Mouse (Mus musculus) megakaryocyte, adult 5-6 weeks (primary cell): ENCODE data around the gene Zbtb44. TPM values are rescaled to one million over a fixed set of nuclear protein-coding genes. Genes with fewer than 3 reads are reported as not detected.
"Not testable (repeated sequence)": the region's sequence is repeated elsewhere in the genome, so short reads cannot be mapped to it uniquely, and the experiment has no call there.

Source experiments
- ATAC-seq: 2 replicates; pipeline ENCODE4 v1.8.0; 2016; ENCODE audit warnings: mild to moderate bottlenecking, inconsistent platforms; ENCODE audit not compliant: poor library complexity, severe bottlenecking
- total RNA-seq, 2 experiments: library from RNA; stranded (forward) in 1 of 2; stranded (reverse) in 1 of 2; fragments of 153-499, 151-499 nt in 1 of 2; fragments of 221-1000, 200-1000 nt in 1 of 2; gene quantifications; 2 replicates each; pipeline versions ENCODE4 v1.2.3 to v1.2.4; 2015 to 2017

The Zbtb44 gene
- 38.3 and 45.9 TPM in 2 replicates for total RNA-seq (2015)
- total RNA-seq (2017) = 25.0 TPM in 2 replicates

DNA sequence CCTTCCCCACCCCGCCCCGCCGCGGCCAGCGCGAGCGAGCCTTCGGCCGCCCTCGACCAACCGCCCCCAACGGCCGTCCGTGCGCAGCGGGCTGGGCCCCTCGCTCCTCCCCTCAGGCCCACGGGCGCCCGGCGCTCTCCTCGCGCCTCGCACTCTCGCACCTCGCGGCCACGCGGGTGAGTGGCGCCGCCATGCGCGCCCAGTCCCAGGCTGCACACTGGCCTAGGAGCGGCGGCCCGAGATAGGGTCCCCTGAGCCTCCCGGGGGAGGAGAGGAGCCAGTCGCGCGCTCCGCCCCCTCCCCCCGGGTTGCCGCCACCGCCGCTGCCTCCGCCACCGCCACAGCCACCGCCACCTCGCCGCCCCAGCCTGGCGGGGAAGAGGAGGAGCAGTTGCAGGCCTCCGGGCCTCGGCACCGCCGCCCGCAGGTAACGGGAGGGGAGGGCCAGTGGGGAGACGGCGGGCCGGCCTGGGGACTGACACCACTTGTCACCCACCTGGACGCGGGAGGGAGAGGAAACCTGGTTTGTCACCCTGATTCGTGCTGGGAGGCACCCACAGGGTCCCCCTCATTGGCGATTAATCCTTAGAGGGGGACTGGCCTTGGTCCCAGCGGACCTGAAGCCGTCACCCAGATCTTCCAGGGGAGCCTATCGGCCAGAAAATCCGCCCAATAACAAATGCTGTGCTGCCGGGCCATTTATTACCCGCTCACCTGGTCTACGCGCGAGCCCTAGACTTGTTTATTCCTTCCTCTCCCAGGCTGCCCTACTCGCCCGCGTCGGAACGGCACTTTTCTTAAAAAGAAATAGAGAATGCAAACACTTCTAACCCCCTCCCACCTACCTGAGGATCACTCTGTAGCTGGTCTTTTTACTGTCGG lies at the start of gene Zbtb44:
Gene Zbtb44, plus strand, starts transcription at position 113 of the 882 bp plus-strand sequence.
- ATAC-seq = peak; percentile 73

DNA sequence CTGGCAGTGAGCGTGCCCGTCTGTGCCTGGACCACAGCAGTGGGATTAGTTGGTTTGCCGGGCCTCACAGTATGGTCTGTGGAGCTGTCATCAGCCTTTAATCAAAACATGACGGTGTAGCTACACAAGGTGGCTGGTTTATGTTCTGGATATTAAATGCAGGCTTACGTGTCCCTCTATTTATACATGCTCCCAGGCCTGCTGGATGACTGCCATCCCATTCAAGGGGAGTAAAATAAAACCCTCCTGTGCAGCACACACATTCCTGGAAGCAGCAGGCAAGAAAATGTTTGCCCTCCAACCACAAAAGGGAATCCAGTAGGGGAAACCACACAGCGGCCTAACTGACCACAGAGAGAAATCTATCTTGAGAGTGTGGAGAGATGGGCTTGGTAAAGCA lies 44.7 kb upstream of the Zbtb44 start:
- no peak for ATAC-seq

GRCm38 (mm10) chr9:30993106-30993505 lies 37.3 kb upstream of the Zbtb44 start:
- no peak for ATAC-seq

DNA sequence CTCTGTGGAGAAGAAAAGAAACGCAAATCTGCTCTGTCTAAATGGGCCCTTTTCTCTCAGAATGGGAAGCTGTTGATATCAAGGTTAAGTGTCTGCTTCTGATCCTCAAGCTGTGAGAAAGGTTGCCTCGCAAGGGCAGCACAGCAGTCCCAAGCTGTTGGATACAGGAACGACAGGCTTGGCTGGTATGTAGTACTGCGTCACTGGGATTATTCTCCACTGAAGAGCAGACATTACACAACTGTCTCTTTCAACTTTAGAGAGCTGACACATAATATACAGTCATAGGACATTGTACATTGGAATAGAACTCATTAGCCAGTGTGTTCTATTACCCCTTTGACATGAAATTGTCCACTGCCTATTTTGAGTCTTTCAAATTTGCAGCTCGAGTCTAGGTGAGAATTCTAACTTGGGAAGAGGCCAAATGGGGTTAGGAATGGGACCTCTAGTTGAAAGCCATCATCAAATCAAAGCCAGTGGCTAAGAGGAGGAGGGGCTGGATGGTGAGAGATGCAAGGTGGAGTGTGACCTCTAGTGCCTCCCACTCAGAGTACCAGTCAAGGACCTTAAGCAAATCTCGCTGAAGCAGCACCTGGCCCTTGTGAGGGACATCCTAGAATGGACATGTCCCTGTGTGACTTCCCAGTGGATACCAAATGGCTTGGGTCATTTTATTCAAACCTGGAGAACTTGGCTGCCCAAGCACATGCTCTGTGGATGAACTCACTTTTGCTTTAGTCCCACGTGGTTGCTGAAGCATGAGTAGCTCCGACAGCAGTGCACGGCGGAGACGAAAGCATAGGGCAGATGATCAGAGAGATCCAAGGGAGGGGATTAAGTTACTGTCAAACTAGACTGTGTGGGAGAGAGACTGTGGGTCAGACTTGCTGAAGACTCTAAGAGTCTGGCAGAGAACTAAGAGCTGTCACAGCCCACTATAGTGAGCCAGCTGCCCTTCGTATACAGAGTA lies 33.6 kb upstream of the Zbtb44 start:
- no peak for ATAC-seq

DNA sequence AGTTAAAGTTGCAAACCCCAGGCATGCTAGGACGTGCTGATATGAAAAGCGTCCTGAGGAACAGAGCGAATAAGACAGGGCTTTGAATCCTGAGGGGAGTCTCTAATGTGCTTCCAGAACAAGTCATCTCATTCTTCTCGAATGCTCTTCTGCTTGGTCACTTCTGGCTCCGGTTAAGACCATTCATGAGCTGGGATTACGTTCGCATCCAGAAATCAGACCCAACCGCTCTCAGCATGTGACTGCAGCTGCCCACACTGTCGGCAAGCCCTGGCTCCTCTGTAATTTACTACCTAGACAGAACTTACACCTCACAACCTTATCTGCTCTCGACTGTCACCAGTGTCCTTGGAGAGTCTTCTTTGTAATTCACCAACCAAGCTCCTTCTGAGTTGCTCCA lies 29.8 kb upstream of the Zbtb44 start:
- ATAC-seq = no peak

- no peak for ATAC-seq
Measured at GRCm38 (mm10) chr9:31002528-31002927, 27.9 kb upstream of the Zbtb44 start.

DNA sequence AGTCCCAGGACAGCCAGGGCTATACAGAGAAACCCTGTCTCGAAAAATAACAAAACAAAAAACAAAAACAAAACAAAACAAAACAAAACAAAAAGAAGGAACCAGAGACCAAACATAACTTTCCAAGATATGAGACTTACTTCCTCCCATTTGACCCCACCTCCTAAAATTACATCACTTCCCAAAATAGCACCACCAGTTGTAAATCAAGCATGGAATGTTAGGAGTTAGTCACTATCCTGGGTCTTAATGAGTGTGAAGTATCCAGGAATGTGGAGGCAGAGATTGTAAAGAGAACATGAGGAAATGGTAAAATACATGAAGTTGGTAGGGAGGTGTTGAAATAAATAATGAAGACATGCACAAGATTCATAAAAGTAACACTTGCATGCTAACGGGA lies 21.1 kb upstream of the Zbtb44 start:
- ATAC-seq = peak; percentile 70

DNA sequence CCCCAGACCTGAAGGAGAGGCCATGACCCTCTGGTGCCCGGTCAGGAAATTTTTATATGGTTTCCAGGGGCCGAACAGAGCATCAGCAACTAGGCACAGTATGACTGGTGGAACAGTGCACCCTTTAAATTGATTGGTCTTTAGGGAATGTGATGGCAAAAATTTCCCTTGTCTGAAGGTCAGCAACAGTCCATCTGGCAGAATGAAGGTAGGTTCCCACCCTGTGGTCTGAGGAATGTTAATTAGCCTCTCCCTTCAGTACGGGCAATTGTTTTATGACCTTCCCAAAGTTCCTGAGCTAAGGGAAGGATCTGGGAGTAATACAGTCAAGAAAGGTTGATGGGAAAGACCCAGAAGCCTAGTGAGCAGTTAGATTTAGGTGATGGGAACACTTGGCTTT lies 20.4 kb upstream of the Zbtb44 start:
- ATAC-seq = no peak

DNA sequence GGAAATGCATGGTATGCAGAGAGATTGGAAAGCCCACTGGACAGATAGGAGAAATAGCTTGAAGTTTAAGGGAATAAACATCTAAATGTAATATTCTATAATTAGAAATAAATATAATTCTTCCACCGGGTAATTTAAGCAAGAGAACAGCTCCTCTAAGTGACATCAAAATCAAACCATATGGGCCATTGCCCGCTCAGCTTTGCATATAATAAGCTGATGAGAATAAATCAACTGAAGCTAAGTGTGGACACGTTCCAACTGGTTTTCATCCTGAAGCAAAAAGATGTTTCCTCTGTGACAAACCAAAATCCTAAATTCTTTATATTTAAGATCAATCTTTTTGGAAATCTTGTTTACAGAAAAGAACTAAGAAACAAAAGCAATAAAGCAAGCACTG lies 19.7 kb upstream of the Zbtb44 start:
- ATAC-seq = no peak

DNA sequence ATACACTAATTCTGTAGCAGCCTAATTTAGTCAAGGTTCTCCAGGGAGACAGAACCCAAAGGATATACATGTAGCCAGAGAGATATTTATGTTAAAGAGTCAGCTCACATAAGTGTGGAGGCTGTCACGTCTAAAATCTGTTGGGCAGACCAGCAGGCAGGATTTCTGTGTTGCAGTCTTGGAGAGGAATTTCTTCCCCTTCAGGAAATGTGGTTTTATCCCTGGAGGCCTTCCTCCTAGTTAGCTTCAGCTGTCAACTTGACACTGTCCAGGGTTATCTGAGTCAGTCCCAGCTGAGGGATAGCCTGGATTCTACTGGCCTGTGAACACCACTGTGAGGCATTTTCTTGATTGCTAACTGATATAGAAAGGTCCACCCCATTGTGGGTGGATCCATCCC lies 18.9 kb upstream of the Zbtb44 start:
- no peak for ATAC-seq

- ATAC-seq = no peak
Measured at GRCm38 (mm10) chr9:31012674-31013073, 17.8 kb upstream of the Zbtb44 start.

GRCm38 (mm10) chr9:31013415-31013814 lies 17.0 kb upstream of the Zbtb44 start:
- ATAC-seq = no peak

GRCm38 (mm10) chr9:31017616-31018015 lies 12.8 kb upstream of the Zbtb44 start:
- ATAC-seq = 0 out of 2 replicates have a peak, but pooled peaks have one; percentile 20

DNA sequence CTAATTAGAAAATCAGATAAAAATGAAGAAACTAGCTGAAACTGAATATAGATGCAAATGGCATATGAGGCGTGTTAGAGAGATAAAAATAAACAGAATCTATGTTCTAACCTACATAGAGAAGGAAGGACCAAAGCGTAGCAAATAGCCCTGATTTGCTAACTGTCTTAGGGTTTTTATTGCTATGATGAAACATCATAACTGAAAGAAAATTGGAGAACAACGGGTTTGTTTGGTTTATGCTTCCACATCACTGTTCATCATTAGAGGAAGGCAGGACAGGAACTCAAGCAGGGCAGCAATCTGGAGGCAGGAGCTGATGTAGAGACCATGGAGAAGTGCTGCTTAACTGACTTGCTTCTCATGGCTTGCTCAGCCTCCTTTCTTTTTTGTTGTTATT lies 12.3 kb upstream of the Zbtb44 start:
- peak; percentile 83 for ATAC-seq

GRCm38 (mm10) chr9:31018705-31019104 lies 11.7 kb upstream of the Zbtb44 start:
- ATAC-seq = no peak

DNA sequence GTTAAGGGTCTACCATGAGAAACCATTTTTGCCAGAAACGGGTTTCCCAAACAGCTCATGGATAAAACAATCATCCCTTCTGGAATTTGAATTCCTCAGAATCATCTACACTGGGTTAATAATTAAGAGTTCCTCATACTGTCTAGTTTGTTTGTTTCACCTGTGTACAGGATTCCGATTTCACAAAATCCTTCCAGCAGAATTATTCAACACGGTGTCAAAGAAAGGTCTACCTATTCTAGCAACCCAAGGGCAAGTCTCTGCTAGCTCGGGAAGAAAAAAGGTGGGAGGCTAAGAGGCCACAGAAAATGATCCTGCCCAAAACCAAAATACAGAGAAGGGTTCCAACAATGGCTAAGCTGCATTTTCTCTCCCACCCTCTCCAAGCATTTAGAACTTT lies 2.2 kb upstream of the Zbtb44 start:
- no peak for ATAC-seq

DNA sequence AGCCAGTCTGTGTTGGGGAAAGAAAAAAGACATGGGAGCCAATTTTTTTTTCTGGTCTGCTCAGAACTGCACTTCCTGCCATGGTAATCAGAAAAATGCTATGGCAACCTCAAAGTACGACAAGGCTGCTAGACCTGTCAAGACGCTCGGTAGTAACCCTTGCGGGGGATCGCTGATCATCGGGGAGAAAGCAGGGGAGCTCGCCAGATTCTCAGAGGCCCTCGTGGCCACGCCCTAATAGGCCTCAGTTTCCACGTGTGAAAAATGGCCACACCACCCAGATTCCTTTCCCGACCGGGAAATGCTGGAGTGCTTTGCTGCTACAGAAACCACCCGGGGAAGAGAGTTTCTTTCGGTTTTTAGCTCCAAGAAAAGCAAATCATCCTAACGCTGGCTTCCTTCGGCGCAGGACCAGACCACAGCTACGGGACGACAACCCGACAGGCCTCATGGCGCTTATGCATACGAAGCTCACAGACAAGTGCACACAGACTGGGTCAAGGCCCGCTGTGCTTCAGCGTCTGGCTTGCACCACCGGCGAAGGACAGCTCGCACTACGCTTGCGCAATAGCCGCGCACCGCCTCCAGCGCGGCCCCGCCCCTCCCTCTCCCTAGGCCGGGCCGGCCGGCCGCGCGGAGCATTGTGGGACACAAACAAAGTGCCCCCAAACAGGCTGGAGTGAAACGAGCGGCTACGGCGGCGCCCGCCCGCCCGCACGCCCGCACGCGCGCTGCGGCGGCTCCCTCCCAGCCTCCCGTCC lies 513 bp upstream of the Zbtb44 start:
- peak; percentile 90 for ATAC-seq

DNA sequence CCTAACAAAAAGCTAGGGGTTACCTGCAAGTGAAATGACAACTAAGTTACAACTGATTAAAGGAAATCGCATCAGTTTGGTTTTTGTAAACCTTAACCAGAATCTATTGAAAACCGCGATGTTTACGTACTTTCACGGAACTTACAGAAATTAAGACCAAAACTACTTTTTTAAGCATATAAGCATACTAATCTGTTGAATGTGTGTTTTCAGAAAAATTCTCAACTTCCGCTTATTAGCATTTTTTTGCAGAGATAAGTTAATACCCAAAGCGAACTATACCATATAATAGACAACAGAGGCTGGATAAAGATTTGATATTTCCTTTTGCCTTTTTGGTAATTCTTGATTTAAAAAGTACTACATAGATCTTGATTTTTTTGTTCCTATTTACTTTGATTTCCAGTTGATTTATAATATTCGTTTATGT lies 985 bp downstream of the Zbtb44 start:
- ATAC-seq = no peak

DNA sequence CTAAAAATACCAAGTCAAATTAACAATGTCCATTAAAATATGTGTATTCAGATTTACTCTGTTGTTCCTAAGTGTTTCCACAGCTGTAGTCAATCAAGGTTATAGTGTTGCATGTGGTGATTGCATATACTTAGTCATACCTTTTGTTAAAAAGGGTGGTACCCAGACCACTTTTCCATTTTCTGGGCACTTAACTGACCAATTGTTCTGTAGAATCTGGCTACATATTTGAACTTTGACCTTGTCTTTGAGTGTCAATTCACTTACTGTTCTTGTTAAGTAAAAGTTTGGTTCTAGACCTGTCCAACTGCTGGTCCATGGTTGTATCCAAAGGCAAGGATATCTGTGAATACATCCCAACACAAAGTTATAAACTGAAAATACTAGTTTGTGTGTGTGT lies 2.1 kb downstream of the Zbtb44 start:
- ATAC-seq = no peak

DNA sequence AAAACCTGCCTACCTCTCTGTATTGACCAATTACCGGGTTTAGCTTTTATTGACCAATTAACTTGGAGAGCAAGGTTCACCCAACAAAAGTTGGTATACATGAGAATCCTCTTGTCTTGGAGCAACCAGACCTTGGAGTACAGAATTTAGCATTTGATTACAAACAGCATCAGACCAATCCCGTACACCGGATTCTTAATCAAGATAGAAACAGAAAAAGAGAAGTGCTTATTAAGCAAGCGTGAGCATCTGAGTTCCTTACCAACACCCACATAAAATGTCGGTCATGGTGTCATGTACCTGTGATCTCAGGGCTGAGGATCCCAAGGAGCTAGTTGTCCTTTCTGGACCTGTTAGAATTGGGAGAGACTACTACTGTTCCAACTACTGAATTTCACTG lies 19.8 kb downstream of the Zbtb44 start:
- ATAC-seq = peak; percentile 99

GRCm38 (mm10) chr9:31051509-31051908 lies 21.1 kb downstream of the Zbtb44 start:
- ATAC-seq = not testable (repeated sequence)
